Mouse (Mus musculus): ENCODE results near the gene A530032D15Rik.
"Not testable (repeated sequence)": the region's sequence is repeated elsewhere in the genome, so short reads cannot be mapped to it uniquely, and the experiment has no call there.

Gene A530032D15Rik

DNA sequence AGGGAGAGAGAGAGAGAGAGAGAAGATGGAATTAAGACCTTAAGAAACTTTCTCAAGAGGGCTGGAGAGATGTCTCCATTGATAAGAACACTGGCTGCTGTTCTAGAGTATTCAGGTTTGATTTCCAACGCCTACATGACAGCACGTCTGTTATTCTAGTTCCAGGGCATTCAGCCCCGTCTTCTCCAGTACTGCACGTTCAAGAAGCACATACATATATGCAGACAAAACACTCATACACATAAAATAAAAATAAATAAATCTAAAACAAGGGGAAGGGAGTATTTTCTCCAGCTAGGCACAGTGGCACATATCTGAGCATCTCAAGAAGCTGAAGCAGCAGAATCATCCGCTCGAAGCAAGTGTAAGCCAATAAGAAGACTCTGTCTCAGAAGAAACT lies 73.9 kb downstream of the A530032D15Rik start:
- DNase-seq (ENCODE audit: low spot score in 2 of 2), result not testable (repeated sequence)

DNA sequence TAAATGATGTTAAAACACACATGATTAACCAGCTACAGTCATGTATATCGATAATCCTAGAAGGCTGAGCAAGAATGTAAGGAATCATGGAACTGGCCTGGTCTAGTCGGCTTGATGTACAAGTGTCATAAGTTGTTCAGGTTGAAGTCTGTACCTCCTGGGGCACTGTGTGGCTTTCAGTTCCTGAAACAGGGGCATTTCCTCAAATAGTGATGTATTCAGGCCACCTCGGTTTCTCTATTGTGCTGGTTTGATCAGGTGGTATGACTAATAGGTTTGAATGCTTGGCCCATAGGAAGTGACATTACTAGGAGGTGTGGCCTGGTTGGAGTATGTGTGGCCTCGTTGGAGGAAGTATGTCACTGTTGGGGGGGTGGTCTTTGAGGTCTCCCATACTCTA lies 75.3 kb downstream of the A530032D15Rik start:
- not testable (repeated sequence) for DNase-seq (ENCODE audit: low spot score in 2 of 2)

DNA sequence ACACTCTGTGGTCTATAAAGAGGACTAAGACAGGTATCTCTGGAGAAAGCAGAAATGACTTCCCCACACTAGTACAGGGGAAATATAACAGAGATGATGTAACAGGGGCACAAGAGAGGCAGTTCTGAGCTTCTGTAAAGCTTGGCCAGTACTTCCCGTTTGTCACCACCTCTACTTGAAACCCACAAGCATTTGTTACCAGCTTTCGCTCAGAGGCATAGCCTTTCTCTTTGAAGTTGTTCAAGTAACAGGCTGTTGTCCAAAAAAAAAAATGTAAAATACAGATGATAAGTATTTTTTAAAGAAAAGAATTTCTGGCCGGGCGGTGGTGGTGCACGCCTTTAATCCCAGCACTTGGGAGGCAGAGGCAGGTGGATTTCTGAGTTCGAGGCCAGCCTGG lies 76.0 kb downstream of the A530032D15Rik start:
- not testable (repeated sequence) for DNase-seq (ENCODE audit: low spot score in 2 of 2)
